Mouse (Mus musculus) thymus, postnatal 0 days (tissue): ENCODE data around the gene Foxj1. TPM values are rescaled to one million over a fixed set of nuclear protein-coding genes. Genes with fewer than 3 reads are reported as not detected.

ENCODE experiments used
- DNase-seq: peaks from one replicate; pipeline ENCODE4 v3.0.0-alpha.2; 2015; ENCODE audit warnings: low spot score
- polyA plus RNA-seq: library from polyadenylated mRNA; unstranded; fragments of >200 nt; fragmentation: Nextera tagmentation; extraction: Ambion mirVana; gene quantifications from 2 replicates; pipeline ENCODE4 v1.2.1, GENCODE M21; 2015

Gene Foxj1
- polyA plus RNA-seq, 1 experiment from 2014 or later, result 1.3 TPM

DNA sequence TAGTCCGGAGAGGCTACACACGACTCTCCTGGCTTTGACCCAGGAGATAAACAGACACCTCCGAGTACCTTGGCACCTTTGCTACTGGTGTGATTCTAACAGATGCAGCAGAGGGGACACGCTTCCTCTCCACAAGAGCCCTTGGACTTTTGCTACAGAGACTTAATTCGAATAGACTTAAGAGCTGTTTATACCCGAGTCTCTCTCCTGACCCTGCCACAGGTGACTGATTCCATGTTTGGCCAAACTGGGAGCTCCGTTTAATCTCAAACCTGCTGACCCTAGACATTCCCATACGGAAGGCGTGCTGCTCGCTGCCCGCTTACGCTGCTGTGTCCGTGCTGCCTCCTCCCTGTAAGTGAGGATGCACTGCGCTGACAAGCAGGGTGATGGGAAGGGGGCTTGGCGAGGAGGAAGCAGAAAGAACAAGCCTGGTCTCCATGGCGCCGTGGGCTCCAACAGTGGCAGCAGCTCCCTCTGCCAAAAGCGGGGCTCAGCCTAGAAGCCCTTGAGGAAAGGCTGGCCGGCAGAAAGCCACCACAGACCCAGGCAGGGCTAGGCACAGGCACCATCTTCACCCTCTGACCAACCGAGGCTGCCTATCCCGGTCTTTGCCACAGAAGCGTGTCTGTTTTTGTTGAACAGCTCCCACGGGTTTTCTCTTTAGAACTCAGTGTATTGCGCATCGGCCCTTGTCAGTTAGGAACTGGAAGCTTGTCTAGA is 7.0 kb upstream of the Foxj1 start:
- DNase-seq, result no peak

DNA sequence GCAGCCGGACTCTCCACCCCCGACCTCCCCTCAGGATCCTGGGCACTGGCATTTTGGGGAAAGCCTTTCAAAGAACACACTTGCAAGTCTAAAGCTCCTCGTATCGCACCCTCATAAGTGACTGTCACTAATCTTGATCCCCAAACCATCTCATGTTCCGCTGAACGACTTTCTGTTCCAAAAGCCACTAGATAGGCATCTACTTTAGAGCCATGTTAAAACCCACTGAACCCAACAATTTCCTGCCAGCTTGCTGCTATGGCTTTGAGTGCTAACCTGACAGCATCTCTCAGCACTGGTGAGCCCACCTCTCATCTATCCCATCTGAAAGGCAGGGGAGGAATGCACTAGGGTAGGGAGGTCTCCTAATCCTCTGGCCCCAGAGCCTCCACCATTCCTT is 2.3 kb upstream of the Foxj1 start:
- DNase-seq, result peak; percentile 64

DNA sequence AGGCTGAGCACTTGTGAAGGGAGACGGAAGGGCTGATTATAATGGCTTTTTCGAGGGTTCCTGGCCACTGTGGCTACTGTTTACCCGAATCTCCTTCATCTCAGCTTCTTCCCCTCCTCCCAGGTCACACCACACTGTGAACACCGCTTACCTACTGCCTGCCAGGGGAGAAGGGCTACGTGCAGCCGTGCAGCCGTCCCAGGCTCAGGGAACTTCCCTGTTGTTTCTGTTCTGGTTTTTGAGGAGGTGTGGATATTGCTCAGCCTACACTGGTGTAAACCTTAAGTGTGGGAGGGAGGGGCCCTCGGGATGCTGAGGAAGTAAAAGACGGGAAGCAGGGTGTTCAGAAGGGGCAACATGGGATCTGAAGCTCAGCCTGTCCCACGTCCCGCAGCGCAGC is 1.8 kb upstream of the Foxj1 start:
- no peak for DNase-seq

DNA sequence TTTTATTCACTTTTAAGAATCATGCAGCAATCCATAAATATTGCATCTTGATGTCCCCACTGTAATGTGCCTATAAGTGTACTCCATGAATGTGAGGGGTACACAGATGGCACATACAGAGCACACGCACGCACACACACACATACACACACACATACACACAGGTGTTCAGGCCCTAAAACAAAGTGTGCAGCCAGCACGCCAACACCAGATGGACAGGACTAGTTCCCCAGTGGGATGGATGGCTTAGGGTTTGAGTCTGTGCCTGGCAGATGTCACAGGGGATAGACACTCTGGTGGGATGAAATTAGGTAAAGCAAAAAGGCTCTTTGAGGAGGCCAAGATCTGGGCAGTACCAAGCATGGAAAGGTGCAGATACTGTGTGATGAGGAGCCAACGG is 1.2 kb upstream of the Foxj1 start:
- DNase-seq, result no peak

DNA sequence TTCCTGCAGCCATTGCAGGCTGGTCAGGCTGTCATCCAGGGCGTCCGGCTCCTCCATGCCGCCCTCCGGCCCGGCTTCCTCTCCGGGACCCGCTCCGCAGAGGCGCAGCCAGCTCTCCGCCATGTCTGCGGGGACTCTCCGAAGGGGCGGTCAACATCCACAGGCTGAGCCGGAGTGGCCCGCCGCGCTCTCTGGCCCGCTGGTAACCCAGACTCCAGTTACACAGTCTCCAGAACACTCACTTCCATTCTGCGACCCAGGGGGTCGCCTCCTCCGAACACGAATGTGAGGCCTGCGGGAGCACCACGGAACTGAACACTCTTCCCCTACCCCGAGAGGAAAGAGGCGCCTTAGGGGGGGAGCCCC is 799 bp downstream of the Foxj1 start:
- DNase-seq, result no peak

DNA sequence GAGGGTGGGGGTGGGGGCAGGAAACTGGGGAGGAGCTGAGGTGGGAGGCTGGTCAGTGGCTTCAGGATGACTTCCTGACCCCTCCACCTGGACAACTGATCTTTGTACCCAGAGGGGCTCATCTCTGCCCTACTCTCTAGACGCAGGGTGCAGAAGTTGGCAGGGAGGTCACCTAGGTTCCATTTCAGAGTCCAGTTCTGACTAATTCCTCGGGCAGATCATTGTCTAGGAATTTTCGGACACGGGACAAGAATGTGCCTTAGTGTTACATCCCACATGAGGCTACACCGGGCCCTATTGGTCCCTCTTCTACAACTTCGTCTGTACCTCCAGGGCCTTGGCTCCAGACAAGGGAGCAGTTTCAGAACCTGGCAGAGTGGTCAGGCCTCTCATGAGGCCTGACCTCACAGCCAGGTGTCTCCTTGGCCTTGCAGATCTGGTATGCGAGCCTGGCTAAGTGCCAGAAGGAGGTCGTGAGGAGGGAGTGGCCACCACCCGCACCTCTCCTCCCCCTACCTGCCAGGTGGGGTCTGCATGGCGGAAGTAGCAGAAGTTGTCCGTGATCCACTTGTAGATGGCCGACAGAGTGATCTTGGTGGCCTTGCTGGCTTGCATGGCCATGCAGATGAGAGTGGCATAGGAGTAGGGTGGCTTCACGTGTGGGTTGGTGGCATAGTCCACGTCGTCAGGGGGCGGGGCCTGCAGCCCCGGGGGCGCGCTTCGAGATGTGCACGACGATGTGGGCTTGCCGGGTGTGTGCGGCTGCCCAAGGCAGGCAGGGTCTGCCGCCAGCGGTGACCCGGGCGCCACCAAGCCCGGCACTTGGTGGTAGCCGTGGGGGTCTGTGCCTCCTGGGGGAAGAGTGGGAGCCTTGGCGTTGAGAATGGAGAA is 1.4 kb downstream of the Foxj1 start:
- DNase-seq, result no peak

DNA sequence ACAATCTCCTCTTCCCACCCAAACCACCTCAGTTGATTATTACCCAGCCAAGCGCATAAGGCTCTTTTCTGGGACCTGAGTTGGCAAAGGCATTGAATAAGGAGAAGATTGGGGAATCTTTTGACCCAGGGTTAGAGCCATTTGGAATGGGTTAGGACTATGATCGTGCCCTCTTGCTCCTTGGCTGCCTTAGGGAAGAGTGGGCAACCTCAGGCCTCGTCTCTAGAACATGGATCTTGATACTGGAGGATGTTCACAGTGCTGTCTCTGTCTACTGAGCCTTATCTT is 2.3 kb downstream of the Foxj1 start:
- no peak for DNase-seq

DNA sequence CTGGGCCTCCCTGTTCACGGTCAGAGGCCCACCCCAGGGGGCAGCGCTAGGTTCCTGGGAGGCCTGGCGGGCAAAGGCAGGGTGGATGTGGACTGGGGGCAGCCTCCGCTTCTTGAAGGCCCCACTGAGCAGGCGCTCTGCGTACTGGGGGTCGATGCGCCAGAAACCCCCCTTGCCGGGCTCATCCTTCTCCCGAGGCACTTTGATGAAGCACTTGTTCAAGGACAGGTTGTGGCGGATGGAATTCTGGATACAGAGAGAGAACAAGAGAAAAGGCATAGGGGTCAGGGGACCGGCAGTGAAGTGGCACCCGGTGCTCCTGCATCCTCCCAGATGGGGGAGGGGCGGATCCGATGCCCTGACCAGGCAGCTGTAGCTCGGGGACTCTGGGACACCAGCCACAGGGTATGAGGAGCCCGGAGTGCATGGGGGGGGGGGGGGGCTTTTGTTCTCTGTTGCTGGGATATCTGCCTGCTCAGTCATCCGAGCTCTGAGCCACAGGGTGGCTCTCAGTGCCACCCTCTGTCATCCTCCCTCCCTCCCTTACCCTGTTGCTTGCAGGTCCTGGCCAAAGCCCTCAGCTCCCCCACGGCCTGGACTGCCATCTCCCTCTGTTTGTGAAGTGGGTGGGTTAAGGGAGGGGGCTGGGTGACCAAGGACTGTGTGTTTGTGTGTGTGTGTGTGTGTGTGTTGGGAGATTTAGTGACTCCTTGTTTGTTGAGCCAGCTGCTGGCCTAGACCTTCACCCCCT is 2.8 kb downstream of the Foxj1 start:
- DNase-seq, result no peak

DNA sequence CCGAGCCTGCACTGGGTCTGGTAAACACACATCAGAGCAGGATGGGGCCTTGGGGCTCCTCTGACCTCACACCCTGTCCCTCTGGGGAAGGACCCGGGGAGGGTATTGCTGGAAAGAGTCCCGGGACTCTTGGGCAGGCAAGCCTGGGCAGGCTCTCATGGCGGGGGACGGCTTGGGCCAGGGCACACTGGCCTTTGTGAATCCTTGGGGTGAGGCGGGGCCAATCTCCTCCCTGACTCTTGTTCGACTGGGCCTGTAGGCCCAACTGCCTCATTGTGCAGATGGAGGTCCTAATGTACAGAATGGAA is 5.0 kb downstream of the Foxj1 start:
- DNase-seq, result no peak

DNA sequence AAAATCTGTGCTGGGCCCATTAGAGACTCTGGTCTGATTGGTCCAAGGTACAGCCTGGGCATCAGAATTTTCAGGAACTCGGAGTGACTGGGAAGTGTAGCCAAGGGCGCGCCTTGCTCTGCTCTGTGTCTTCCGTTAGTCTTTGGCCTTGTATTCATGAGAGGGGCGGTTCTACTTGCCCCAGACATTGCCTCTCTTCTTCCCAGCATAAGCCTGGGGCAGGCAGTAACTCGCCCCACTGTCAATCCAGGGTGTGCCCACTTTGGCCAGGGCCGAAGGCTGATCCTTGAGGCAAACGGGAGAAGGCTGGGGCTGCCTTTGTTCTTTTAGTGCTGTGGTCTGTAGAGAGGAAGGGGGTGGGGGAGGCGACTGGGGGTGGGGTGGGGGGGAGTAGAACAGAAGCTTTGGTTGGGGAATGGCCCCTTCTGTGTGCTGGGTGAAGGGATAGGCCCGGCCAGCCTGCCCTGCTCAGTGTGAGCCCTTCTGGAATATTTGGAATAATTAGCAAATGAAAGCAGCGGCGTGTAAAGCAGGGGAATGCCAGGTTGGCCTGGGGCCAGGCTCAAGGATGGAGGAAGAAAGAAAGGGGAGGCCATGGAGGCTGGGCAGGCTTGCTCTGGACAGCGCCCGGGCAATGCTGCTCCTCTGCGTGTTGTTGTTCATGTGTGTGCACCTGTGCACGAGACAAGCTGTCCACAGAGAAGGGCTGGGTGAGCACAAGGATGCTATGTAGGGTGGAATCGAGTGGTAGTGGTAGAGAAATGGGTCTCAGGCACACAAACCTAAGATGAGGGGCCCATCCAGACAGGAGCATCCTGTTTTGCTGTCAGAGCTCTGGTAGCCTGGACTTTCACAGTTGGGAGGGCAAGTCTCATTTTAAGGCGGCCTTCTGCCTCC is 5.6 kb downstream of the Foxj1 start:
- no peak for DNase-seq

DNA sequence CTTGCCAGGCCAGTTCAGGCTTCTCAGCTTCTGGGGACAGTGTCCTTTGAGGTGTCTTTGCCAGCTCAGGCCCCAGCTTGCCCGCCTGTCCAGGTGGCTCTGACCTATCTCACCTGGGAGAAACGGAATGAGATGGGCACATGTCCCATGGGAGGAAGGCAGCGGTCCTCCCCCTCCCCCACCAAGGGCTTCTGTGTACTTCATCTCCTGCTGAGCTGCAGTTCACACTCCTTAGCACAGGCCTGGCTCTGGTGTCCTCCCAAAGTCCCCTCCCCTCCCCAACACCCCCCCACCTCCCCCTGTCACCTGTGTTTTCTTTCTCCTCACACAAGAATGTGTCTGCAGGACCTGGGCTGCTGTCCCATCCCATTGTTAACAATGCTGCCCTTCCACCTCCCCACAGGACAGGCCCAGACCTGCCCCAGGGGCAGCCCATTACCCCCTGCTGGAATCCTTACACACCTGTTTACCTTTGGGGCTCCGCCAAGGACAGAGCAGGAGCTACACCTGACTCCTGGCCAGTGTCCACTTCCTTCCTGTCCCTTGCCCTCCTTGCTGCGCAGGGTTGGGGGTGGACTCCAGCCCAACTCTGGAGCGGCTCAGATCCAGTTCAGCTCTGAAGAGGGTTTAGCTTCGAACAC is 8.1 kb downstream of the Foxj1 start:
- no peak for DNase-seq

DNA sequence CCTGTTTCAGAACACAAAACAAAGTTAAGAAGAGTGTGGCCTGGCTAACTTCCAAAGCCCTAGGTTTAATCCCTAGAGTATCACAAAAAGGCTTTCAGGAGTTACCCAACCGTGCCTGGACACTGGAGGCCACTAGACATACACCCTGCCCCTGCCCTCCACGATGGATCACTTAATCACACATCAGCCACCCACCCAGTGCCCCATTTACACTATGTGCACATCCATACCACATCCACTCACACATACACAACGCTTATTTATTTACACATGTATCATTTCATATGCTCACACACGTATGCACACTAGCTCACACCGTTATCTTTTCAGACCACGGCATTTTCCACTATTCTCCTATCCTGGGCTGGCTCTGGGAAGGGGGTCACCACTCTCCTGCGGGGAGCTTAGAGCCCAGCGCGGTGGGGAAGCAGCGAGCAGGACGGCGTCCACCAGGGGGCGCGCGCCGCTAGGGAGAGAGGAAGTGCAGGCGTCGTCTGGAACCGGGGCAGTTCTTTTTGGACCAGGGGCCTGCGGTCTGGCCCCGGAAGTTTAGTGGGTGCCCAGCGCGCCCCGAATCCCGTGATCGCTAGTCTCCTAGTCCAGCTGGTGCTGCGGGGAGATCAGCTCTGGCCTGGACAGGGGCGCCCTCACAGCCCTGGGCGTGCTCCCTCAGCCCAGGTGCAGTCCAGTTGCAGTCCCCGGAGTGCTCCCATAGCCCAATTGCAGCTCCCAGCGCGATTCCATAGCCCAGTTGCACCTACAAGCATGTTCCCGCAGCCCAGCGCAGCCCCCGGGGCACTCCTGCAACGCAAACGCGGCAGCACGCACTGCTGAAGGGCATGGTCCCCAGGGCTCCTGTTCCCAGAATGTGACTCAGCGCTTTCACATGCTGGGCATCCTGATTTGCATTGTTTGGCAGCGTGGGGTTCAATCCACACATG is 16.2 kb downstream of the Foxj1 start:
- DNase-seq, result peak; percentile 83

DNA sequence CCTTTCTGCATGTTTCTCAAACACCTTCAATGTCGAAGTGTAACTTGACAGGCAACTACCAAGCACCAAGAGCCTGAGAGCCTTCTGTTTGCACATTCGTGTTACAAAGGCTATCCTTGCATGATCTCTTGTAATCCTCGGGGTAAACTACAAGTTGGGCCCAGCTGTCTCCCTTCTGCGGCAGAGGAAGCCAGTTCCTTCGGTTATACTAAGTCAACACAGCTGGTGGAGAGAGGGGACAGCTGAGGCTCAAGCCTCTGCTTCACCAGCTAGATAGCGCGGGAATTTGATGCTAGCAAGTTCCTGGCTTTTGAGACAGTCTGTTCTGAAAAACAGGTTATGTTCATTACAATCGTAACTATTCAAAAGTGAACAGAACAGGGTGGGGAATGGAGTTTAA is 22.8 kb downstream of the Foxj1 start:
- DNase-seq, result peak; percentile 51

DNA sequence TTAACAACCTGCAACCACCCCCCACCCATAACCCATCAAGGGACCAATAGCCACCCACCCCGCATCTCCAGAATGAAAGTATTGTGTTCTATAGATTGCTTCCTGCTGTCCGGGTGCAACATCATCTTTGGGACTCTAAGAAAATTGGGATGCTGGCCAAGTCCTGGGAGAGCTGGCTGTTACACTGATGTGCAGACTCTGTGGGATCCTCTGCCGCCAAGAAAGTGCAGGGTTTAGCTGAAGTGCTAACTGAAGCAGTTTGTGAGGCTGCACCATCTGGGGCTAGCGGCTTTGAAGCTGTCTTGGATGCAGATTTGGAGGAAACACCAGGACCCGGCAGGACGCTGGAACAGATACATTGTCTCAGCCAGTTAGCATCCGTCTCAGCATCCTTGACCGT is 24.0 kb downstream of the Foxj1 start:
- DNase-seq, result no peak

DNA sequence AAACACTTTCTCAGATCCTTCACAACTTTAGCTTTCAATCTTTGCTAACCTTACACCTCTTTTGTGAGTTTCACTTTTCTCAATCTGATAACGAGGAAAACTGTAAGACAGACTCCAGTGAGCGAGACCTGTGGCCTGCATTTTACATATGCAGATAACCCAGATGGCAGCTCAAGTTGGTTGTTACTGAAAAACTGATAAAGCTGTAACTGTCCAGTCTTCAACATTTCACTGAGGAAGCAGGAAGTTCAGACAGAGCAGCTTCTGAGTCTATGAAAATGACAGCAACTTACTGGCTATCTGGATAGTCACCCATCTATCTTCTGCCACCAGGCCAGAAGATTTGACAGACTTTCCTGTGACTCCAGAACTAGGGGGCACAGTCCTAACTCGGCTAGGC is 25.6 kb downstream of the Foxj1 start:
- no peak for DNase-seq

DNA sequence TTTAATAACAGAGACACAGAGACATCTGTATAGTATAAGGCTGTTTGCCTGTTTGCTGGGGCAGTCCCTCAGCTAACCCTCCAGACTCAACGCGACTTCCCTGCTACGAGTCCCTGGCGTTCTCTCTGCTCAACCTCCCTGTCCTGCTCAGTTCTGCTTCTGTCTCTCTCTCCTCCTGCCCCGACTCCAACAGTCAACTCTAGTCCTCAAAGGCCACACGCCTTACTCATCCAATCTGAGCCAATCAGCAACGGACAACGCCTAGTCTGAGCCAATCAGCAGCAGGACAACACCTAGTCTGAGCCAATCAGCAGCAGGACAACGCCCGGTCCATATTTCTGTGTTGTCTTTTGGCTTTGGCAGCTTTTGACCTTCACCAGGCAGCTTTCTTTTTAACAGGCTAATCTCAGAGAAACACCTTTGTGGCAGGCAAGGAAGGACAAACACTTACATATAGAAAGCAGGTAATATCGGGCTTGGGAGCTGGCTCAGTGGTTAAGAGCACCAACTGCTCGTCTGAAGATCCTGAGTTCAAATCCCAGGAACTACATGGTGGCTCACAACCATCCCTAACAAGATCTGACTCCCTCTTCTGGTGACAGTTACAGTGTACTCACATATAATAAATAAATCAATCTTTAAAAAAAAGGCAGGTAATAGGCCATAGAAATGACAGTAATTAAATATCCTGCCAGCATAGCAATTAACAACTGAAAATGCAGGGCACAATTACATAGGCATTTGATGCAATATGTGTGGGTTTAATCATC is 27.3 kb downstream of the Foxj1 start:
- no peak for DNase-seq

DNA sequence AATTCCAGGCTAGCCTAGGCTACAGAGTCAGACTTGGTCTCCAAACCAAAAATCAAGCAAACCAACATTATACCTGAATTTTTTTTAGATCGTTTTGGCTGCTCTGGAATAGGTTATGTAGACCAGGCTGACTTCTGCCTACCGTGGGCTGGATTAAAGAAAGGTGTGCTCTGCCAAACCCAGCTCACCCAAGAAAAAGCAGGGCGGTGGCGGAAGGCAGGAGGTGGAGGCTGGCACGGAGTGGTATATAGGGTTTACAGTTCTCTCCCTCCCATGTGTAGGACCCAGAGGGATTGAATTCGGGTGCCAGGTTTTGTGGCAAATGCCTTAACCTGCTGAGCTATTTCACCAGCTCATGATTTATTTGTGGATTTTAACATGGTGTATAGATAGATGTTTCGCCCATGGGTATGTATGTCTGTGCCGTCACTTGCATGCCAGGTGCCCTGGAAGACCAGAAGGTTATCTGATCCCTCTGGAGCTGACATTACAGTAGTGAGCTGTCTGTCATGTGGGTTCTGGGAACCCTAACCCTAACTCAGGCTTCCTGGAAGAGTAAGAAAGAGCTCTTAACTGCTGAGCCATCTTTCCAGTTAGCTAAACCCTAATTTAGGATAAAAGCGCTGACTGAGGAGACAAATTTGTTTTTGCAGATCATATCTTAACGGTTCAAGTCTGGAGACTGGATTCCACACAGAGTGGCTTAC is 28.0 kb downstream of the Foxj1 start, which contains the start of gene Exoc7:
Exoc7 (minus strand) TSS at position 215 of the 707 bp plus-strand sequence.
- DNase-seq, result no peak
